Mouse (Mus musculus) E14TG2a.4 (cell line): Measurements from ENCODE around the gene C330007P06Rik.

Source experiments
- CTCF ChIP-seq: conservative IDR thresholded peaks from 2 replicates; pipeline ENCODE4 v1.5.1; 2014; ENCODE audit warnings: low read length
- NANOG ChIP-seq: IDR thresholded peaks from 2 replicates; pipeline ENCODE4 v1.6.1; 2014; ENCODE audit warnings: borderline replicate concordance, low read length, mixed read lengths
- POU5F1 ChIP-seq: IDR thresholded peaks from 2 replicates; pipeline ENCODE4 v1.6.1; 2014; ENCODE audit warnings: low read length, borderline replicate concordance

- TF ChIP-seq CTCF = no peak
- TF ChIP-seq NANOG = no peak
- no peak for TF ChIP-seq POU5F1
These were observed 48.9 kb downstream of the C330007P06Rik start for GRCm38 (mm10) chrX:36825032-36825431.
